Mouse (Mus musculus): ENCODE measurements around the gene Donson. TPM values are rescaled to one million over a fixed set of nuclear protein-coding genes. Genes with fewer than 3 reads are reported as not detected.

The Donson gene
- total RNA-seq, 2 experiments from 2014 or later: 23.3 to 26.3 TPM

GRCm38 (mm10) chr16:91694455-91695084 is 6.0 kb upstream of the Donson start:
- intact Hi-C loops (cut with DNase I): no loop called here
- peak; percentile 56 to 58 for DNase-seq (ENCODE audit: low spot score in 2 of 2)

DNA sequence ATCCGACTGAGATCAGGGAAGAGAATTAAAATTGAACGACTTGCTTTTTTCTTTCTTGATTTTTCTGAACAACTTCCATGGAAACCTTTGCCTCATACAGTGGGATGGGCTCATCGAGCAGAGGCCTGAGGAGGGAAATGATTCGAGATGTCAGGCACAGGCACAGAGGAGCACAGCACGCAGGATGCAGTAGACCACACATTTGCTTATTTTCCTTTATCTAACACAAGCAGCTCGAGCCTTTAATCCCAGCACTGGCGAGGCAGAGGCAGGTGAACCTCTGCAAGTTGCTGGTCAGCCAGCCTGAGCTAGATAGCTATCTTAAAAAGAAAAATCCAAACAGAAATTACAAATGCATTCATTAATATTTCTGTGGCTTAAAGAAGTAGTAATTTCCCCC is 1.2 kb upstream of the Donson start:
- intact Hi-C loops (cut with DNase I): no loop called here
- no peak for DNase-seq (ENCODE audit: low spot score in 2 of 2)

DNA sequence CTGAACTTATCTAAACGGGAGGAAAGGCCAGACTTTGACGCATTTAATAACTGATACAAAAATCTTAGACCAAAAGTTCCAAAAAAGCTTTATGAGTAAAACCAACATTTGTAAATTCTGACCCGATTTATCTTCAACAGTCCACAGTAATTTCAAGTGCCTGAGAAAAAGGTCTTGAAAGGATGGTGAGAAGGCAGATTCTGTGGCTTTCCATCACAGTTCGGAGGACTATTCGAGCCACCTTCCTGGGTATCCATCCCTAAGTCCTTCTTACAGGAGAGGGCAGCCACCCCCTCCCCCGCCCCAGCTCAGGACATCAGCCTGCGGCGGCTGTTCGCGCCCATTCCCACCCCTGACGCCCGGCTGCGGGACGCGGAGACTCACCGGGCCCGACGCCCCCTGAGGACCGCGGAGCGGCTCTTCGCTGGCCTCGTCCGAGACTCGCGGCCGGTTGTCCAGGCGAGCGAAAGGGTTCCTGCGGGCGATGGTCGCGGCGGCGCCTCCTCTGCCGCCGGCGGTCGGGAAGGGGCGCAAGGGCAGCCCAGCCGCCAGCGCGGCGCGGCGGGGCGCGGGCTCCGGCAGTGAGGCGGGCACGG is 449 bp downstream of the Donson start:
- no peak for DNase-seq (ENCODE audit: low spot score in 2 of 2)
- intact Hi-C loops (cut with DNase I): no loop called here

- intact Hi-C loops (cut with DNase I): no loop called here
- DNase-seq (ENCODE audit: low spot score in 2 of 2): no peak
These were observed 2.2 kb downstream of the Donson start for GRCm38 (mm10) chr16:91686369-91686768.

DNA sequence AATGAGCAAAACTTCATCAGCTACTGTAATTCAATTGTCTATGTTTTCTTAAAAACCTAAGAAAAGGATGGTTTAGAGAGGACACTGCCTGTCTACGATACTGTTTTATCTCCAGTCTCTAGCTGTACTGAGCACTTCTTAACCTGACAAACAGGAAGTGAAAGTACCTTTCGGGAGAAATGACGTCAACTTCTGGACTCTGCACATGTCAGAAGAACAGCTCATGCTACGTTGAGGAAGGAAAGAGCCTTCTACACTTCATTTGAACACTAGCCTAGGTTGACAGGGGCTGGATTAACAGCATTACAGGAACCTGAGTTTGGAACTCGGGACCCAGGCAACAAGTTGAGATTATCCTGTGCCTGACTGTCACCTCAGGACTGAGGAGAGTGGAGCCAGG is 3.0 kb downstream of the Donson start:
- no peak for DNase-seq (ENCODE audit: low spot score in 2 of 2)
- intact Hi-C loops (cut with DNase I): no loop called here

DNA sequence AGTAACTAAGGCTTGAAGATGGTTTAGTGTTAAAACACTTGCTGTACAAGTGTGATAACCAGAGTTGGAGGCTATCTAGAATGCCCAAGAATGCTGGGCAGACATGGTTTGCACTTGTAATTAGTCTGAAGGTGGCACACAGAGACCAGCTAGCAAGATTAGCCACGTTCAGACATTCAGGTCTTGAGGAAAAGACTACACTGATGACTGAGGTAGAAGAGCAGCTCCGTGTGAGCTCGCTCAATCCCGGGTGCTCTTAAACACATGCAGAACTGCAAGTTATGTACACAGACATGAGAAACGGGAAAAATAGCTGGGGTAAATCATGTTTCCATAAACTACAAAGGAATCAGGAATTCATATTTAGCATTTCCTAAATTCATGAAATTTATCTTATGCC is 7.9 kb downstream of the Donson start:
- DNase-seq (ENCODE audit: low spot score in 2 of 2): no peak
- intact Hi-C loops (cut with DNase I): no loop called here

DNA sequence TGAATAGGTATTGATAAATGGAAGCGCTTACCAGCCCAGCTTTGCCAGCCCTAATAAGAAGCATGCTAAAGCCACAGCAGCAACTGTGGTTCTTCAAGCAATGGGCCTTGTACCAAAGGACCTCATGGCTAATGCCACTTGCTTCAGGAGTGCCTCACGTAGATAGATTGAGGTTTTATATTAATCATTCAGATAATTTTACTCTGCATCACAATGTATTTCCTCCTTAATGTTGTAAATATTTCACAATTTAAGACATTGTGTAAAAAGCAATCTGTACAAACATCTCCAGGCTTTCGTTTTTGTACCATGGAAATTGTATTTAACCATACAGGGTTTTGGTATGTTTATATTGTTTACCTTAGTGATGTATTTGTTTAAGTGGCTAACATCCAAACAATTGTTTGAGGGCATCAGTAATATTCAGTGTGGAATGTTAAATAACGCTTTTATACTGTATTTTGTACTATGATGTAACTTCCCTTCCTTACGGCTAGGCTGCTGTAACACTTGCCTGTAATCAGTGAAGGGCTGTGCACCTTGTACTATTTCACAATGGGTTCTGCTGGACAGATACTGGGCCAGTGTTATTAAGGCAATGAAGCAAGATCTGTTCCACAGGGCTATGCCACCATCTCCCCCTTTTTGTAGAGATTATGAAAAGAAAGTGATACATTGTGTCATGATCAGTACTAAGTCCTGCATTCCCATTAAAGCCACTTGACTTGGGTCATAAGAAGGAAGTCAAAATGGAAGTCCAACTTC is 10.2 kb downstream of the Donson start:
- no peak for DNase-seq (ENCODE audit: low spot score in 2 of 2)
- intact Hi-C loops (cut with DNase I): no loop called here

DNA sequence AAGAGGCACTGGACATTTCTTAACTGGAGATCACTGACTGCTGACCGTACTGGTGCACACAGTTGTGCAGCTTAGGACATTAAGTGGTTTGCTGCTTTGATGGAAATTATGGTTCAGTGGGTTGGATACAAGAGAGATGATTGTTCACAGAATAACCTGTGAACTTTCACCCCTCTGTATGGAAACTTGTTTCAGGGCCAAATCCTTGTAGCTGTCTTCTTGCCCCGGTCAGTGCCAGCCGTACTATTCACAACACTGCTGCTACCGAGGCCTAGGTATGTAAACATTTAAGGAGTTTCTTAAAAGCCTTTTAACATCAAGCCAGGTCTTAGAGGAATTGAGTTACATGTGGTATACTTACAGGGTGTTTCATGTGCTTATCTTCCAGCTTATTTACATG is 14.1 kb downstream of the Donson start:
- DNase-seq (ENCODE audit: low spot score in 2 of 2): no peak
- intact Hi-C loops (cut with DNase I): no loop called here

- intact Hi-C loops (cut with DNase I): no loop called here
- DNase-seq (ENCODE audit: low spot score in 2 of 2): no peak
These were observed 24.8 kb downstream of the Donson start for GRCm38 (mm10) chr16:91663795-91664194.

DNA sequence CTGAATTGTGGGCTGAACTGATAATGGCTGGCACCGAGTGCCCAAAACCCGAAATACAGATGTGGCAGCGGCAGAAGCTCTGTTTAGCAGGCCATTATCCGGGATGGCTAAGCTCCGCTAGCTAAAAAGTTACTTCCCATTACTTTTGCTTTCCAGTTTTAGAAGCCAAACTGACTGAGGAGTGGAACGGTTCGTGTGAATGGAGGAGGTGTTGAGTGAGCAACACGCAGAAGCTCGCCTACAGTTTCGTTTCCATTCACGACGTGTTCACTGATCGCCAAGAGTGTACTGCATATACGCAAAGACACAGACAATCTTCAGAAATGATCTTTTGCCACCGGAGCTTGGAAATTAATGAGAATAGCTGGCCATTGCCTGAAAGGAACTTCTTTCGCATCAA is 26.2 kb downstream of the Donson start:
- DNase-seq (ENCODE audit: low spot score in 2 of 2): peak in 1 of 2 experiments; percentile 26
- intact Hi-C loops (cut with DNase I): no loop called here

GRCm38 (mm10) chr16:91661397-91661796 is 27.2 kb downstream of the Donson start:
- intact Hi-C loops (cut with DNase I): no loop called here

DNA sequence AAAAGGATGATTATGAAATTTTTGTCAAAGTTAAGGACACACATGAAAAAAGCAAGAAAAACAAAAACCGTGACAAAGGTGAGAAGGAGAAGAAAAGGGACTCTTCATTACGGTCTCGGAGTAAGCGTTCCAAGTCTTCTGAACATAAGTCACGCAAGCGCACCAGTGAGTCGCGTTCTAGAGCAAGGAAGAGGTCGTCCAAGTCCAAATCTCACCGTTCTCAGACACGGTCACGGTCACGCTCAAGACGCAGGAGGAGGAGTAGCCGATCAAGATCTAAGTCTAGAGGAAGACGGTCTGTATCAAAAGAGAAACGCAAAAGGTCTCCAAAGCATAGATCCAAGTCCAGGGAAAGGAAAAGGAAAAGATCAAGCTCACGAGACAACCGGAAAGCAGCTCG is 28.8 kb downstream of the Donson start:
- no peak for DNase-seq (ENCODE audit: low spot score in 2 of 2)
- intact Hi-C loops (cut with DNase I): no loop called here

More at GRCm38 (mm10) chr16:91661397-91661796, 27.2 kb downstream of the Donson start:
- no peak for DNase-seq (ENCODE audit: low spot score in 2 of 2)

DNA sequence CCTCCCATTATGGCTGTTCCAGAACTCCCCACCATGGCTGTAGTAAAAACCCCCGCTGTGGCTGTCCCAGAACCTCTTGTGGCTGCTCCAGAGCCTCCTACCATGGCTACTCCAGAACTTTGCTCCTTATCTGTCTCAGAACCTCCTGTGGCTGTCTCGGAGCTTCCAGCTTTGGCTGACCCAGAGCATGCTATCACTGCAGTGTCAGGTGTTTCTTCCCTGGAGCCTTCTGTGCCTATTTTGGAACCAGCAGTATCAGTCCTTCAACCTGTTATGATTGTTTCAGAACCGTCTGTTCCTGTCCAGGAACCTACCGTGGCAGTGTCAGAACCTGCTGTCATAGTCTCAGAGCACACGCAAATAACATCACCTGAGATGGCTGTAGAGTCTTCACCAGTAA is 30.1 kb downstream of the Donson start:
- intact Hi-C loops (cut with DNase I): no loop called here
- no peak for DNase-seq (ENCODE audit: low spot score in 2 of 2)

GRCm38 (mm10) chr16:91657285-91657684 is 31.3 kb downstream of the Donson start:
- intact Hi-C loops (cut with DNase I): no loop called here

DNA sequence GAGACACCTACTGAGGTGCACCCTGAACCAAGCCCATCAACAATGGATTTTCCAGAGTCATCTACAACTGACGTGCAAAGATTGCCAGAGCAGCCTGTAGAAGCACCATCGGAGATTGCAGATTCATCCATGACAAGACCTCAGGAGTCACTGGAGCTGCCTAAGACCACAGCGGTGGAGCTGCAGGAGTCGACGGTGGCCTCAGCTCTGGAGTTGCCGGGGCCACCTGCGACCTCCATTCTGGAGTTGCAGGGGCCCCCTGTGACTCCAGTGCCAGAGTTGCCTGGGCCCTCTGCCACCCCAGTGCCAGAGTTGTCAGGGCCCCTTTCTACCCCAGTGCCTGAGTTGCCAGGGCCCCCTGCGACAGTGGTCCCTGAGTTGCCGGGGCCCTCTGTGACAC is 33.3 kb downstream of the Donson start:
- intact Hi-C loops (cut with DNase I): no loop called here
- DNase-seq (ENCODE audit: low spot score in 2 of 2): no peak

More at GRCm38 (mm10) chr16:91657285-91657684, 31.3 kb downstream of the Donson start:
- DNase-seq (ENCODE audit: low spot score in 2 of 2): no peak

DNA sequence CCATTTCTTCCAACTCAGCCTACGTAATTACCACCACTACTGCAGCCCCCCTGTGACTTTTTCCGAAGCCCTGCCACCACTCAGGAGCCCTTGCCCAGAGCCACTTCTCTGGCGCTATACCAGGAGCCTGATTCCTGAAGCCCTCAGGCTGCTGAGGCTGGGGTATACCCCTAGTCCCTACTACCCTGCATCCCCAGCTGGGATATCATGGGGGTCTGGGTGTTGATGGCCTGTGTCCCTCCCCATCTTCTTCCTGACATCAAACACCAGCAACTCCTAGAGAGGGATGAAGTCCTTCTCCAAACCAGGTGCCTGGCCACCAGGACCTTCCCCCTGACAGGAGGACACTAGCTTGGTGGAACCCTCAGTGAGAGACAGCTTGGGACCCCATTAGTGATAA is 36.4 kb downstream of the Donson start:
- intact Hi-C loops (cut with DNase I): no loop called here

DNA sequence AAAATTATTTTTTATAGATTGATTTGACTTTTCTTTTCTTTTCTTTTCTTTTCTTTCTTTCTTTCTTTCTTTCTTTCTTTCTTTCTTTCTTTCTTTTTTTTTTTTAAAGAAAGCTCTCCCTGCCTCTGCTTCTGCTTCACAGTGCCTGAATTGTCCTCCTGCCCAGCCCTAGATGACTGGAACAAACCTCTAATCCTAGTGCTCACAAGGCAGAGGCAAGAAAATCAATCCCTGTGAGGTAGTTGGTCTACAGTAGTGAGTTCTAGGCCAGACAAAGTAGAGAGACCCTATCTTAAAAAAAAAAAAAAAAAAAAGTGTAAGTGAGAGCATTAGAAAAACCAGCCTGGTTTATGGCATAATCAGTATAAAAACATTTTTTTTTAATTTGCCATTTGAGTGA is 38.8 kb downstream of the Donson start:
- no peak for DNase-seq (ENCODE audit: low spot score in 2 of 2)
- intact Hi-C loops (cut with DNase I): no loop called here

More for the DNA sequence above, 36.4 kb downstream of the Donson start:
- DNase-seq (ENCODE audit: low spot score in 2 of 2): no peak

GRCm38 (mm10) chr16:91649246-91649645 is 39.3 kb downstream of the Donson start:
- intact Hi-C loops (cut with DNase I): no loop called here
- no peak for DNase-seq (ENCODE audit: low spot score in 2 of 2)

- DNase-seq (ENCODE audit: low spot score in 2 of 2): peak; percentile 69 to 72
- intact Hi-C loops (cut with DNase I): no loop called here
These were observed 40.4 kb downstream of the Donson start for GRCm38 (mm10) chr16:91648220-91648550.

- intact Hi-C loops (cut with DNase I): loop anchor here (2.0 kb wide), 1 partner anchor 51 kb away; the partner anchor contains the start of gene Tmem50b
- peak; percentile 97 for DNase-seq (ENCODE audit: low spot score in 2 of 2)
These were observed 40.9 kb downstream of the Donson start, which contains the start of gene Son for GRCm38 (mm10) chr16:91647461-91648219. Gene Son (plus strand): TSS chr16:91647506.
